Mouse (Mus musculus) fat pad, adult 2 months (tissue): Measurements from ENCODE around the gene 5830473C10Rik.

Source experiments
- DNase-seq: peaks from one replicate; pipeline ENCODE4 v3.0.0-alpha.2; 2011; ENCODE audit warnings: low read depth, low spot score; ENCODE audit errors: extremely low read depth

The 5830473C10Rik gene

GRCm38 (mm10) chr5:90560743-90561142, at the start of gene 5830473C10Rik:
5830473C10Rik (plus strand) TSS chr5:90561107.
- DNase-seq: no peak

DNA sequence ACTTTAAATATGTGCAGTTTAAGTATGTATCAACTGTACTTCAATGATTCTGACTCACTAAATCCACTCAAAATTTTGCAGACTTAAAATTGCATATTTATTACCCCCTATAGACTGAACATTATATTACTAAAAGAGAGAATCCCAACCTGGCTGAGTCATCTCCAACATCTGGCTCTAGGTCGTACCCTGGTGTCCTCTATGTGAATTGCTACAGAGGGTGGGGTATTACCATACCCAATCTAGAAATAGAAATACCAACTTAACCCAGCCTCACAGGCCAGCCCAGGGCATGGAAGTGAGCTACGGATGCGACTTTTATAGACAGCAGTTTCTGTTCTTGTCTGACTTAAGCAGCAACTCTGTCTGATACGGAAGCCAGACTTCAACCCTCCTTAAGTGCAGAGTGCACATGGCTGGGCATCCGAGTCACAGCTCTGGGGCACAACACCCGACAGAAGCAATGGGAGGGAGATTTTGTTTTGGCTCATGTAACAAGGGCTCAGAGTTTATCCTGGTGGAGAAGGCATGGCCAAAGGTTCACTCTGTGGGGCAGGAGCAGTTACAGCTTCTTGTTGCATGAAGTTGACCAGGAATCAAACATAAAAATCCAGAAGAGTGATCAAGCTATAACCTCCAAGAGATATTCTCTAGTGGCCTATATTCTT, 48.5 kb upstream of the 5830473C10Rik start:
- no peak for DNase-seq

- DNase-seq: no peak
Observed at GRCm38 (mm10) chr5:90515561-90515960, 45.3 kb upstream of the 5830473C10Rik start.

DNA sequence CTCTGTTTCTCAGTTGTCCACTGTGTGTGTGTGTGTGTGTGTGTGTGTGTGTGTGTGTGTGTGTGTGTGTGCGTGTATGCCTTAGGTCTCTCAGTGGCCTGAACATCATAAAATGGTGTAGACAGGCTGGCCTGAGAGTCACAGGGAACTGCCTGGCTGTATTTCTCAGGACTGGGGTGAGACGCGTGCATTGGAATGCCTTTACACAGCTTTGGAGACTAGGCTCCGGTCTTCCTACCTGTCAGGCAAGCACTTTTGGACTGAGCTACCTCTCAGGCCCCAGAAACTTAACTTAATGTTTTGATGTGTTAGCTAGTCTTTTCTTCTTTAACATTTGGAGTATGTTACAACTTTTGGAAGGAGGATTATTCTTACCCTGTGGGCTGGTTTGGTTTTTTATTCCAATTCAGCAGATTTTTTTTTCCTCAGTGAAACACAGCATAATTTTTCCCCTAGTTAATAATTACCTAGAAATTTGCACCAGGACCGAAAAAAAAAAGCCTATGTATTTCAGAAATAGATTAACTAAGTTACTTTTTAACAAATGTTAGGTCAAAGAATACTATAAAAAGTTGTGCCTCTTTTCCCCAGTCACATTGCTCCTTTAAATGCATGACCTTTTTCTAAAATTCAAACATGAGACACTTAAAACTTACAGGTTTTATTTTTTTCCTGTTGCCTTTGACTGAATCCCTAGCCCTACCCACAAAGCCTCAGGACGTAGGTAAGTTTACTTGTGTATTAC, 42.4 kb upstream of the 5830473C10Rik start, which contains the start of gene Afm:
TSS of gene Afm (plus strand) at position 577 of the 745 bp plus-strand sequence.
- no peak for DNase-seq

DNA sequence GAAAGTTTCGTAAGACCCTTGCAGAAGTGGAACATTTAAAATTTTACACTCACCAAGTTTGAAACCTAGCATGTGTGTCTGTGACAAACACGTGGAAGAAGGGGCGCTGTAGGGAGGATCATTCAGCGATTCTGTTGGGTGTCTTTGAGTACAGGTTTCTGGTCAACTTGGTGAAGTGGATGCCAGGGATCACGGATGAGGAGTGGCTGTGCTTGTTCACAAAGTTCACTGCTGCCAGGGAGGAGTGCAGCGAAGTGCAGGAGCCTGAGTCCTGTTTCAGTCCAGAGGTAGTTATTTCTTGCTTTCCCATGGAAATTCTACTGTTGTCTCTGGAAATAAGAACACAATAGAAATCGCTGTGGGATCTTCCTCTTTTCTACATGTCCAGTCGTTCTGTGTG, 9.7 kb upstream of the 5830473C10Rik start:
- no peak for DNase-seq

DNA sequence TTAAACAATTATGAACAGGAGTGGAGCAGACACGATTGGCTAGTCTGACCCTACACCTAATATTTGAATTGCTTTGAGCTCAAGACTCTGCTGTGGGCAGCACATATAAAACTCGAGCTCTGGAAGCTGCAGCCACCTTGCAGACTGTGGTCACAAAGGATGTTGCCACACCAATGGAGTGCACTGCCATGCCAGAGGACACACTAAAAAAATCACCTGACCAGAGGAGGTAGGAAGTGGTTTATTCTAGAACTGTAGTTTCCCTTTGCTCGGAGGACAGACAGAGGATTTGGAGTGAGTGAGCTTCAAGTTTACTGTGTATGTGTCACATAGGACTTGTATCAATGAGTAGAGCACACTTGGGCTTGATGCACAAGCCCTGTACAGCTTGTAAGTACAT, 4.9 kb upstream of the 5830473C10Rik start:
- DNase-seq: no peak

- no peak for DNase-seq
Observed at GRCm38 (mm10) chr5:90561721-90562275, 891 bp downstream of the 5830473C10Rik start.

DNA sequence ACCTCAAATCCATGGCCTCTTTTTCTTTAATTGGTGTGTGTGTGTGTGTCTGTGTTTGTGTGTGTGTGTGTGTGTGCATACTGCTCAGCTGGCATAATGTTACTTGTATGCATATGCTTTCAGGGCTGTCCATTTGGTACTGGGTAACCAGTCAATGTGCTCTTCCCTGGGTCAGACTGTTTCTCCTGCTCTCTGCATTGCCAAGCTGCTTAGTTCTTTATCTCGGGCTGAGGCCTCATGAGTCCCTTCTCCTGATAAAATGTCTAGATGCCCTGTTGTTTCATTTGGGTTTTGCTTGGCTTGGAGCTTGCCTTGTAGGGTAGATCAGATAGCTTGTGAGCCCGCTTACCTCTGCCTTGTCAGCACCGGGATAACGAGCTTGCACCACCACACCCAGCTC, 2.0 kb downstream of the 5830473C10Rik start:
- no peak for DNase-seq

DNA sequence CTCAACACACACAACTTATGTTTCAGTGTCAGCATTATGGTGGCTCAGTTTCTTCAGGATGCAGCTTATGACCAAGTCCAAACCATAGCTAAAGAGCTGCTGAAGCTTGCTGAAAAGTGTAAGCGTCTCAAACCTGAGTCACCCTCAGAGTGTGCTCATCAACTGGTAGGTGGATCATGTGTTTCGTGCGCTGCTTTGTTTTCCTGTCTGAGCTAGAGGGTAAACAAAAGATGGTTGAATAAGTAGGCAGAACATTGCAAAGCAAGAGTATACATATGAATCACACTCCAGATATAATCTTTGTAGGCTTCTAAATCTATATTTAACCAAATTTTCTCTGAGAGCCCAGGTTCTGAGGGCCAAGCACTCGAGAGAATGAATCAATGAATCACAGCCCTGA, 3.3 kb downstream of the 5830473C10Rik start:
- no peak for DNase-seq

GRCm38 (mm10) chr5:90565205-90565604, 4.3 kb downstream of the 5830473C10Rik start:
- DNase-seq: no peak

GRCm38 (mm10) chr5:90567788-90568187, 6.9 kb downstream of the 5830473C10Rik start:
- no peak for DNase-seq

DNA sequence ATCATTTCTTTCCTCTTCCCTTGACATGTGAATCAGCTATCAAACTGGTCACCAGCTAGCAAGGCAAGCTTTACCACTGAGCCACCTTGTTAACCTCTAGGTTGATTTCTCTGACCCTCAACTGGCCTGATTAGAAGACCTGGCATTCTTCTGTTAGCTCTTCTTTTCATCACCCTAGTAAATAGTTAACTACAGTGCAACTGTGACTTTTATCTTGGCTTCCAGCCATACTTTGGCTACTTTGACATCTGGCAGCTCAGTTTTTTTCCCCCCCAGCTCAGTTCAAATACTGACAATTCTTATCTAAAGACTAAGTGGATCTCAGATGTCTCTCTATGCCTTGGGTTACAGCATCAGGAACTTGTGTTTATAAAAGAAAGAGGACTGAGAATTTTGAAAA, 7.4 kb downstream of the 5830473C10Rik start:
- DNase-seq: no peak

- no peak for DNase-seq
Observed at GRCm38 (mm10) chr5:90571216-90571615, 10.3 kb downstream of the 5830473C10Rik start.

DNA sequence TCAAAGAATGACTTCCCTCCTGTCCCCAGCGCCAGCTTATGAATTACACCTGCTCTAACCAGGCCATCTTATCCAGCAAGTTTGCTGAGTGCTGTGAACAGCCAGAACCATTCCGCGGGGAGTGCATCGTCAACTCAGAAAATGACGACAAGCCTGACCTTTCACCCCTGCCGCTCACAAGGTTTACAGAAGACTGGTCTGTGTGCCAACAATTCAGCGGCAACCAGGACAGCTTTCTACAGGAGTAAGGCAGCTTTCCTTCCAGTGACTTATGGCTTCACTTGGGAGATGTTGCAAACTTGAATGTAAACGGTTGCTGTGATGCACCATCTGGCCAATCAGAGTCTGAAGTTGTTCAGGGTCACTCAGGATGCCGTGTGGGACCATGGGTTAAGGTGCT, 16.8 kb downstream of the 5830473C10Rik start:
- DNase-seq: no peak

GRCm38 (mm10) chr5:90579556-90579955, 18.6 kb downstream of the 5830473C10Rik start:
- DNase-seq: no peak

- no peak for DNase-seq
Observed at GRCm38 (mm10) chr5:90582179-90582578, 21.3 kb downstream of the 5830473C10Rik start.

DNA sequence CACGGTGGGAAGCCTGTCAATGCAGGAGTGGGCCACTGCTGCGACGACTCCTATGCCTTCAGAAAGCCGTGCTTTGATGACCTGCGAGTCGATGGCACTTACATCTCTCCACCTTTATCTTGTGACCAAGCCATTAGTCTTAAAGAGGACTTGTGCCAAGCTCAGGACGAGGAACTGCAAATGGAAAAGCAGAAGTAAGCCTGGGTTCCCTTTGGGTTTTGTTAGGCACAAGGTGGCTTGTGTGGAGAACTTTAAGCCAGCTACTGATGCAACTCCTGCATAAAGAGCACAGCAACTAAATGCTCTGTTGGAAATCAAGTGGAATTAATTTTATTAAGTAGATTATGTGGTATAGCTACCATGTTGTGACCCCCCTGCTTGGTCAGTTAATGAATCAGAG, 23.9 kb downstream of the 5830473C10Rik start:
- DNase-seq: no peak

- no peak for DNase-seq
Observed at GRCm38 (mm10) chr5:90586511-90586910, 25.6 kb downstream of the 5830473C10Rik start.

DNA sequence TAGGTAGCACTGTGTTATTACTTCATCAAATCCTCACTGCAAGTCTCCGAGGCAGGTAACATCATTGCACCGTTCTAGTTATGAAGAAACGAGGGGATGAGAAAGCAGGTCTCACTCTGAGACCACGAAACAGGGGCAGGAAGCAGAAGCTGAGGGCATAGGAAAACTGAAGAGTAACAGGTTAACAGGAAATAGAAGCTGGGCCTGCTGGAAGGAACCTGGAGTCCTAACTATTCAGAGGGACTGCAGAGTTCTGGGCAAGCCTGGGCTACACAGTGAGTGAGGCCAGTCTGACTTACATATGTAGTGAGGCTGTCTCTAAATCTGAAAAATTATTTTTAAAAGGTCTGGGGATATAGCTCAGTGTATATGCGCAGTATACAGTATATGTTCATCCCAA, 27.2 kb downstream of the 5830473C10Rik start:
- DNase-seq: no peak

DNA sequence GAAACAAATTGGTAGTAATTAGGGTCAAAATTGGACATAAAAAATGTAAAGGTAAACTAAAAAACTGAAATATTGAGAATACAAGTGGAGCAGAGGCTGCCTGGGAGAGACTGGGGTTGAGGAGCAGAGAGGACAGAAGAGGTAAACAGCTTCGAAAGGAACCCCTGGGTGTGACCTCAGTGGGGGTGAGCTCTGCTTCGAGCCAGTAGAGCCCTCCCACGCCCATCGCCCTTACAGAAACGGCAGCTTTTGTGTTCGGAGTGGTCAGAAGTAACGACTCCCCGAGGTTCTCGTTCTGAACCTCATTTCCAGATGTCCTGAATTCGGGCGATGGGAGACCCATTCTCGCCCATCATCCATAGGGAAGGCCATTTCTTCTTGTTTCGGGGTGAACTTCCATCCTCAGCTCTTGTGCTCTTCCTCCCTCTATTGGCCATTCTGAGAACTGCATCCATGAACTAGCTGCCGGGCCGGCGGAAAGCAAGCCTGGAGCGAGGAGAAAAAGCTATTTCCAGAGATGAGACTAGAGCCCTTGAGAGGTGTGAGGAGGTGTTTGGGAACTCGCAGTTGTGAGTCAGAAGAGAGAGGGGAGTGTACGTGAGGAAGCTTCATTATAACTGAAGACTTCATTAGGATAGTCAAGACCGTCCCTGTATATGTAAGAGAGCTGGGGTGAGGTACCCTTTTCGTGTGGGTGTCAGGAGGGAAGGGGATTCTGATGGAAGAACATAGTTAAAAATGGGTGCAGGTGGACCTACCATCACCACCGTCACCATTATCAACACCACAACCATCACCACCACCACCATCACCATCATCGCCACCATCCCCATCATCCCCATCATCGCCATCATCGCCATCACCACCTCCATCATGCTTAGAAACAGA, 28.0 kb downstream of the 5830473C10Rik start:
- DNase-seq: no peak

DNA sequence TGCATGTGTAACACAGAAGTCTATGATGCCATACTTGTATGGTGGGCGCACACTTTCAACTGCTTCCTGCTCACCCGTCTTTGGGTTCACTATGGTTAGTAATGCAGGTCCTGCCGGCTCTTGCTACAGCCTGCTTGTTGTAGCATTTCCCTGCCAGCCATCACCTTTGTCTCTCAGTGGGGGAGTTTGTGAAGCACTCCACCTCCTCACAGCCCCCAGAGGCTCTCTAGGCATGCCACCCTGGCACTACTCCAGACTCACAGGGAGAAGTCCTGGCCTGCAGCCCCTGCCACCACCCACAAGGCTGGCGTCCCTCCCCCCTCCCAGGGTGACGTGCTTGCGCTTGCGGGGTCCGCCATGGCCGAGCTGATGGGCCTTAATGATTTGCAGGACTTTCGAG, 29.8 kb downstream of the 5830473C10Rik start:
- peak; percentile 11 for DNase-seq
